Mouse (Mus musculus) forebrain, embryonic 16.5 days (tissue): Measurements from ENCODE around the gene Kcnn1. TPM values are rescaled to one million over a fixed set of nuclear protein-coding genes. Genes with fewer than 3 reads are reported as not detected.

ENCODE experiments used
- ATAC-seq: fragments of 200-750 bp; cut with Nextera tagmentation; 2 replicates; pipeline ENCODE4 v1.8.0; 2017; ENCODE audit warnings: mild to moderate bottlenecking, moderate library complexity
- H3K27ac ChIP-seq: fragments of 300-500 bp; sonication (generic); 2 replicates; pipeline ENCODE4 v1.5.1; 2014; ENCODE audit warnings: low read length, control low read depth
- H3K27me3 ChIP-seq: fragments of 300-500 bp; sonication (generic); replicated peaks from 2 replicates; pipeline ENCODE4 v1.6.1; 2014; ENCODE audit warnings: low read length; ENCODE audit not compliant: control insufficient read depth, insufficient read depth
- H3K36me3 ChIP-seq: fragments of 300-500 bp; sonication (generic); 2 replicates; pipeline ENCODE4 v1.6.1; 2014; ENCODE audit not compliant: control insufficient read depth, insufficient read depth
- H3K4me1 ChIP-seq: fragments of 300-500 bp; sonication (generic); replicated peaks from 2 replicates; pipeline ENCODE4 v1.6.1; 2014; ENCODE audit warnings: low read length; ENCODE audit not compliant: control insufficient read depth, insufficient read depth
- H3K4me2 ChIP-seq: fragments of 300-500 bp; sonication (generic); 2 replicates; pipeline ENCODE4 v1.6.1; 2014; ENCODE audit warnings: mild to moderate bottlenecking, low read length, control low read depth
- H3K4me3 ChIP-seq: fragments of 300-500 bp; sonication (generic); replicated peaks from 2 replicates; pipeline ENCODE4 v1.5.1; 2014; ENCODE audit warnings: mild to moderate bottlenecking, low read length, control low read depth
- H3K9ac ChIP-seq: fragments of 300-500 bp; sonication (generic); replicated peaks from 2 replicates; pipeline ENCODE4 v1.6.1; 2014; ENCODE audit warnings: low read depth, low read length, control low read depth
- H3K9me3 ChIP-seq: fragments of 300-500 bp; sonication (generic); 2 replicates; pipeline ENCODE4 v1.6.1; 2016; ENCODE audit warnings: low read length; ENCODE audit not compliant: control insufficient read depth
- WGBS: fragments of 180-500 bp; shearing (Covaris S2); extraction: QIAGEN DNeasy Blood & Tissue Kit; methylation state at CpG from one replicate; pipeline ENCODE4 v1.1.7; 2014; 5-methylcytosine and 5-hydroxymethylcytosine counted together
- polyA plus RNA-seq: library from polyadenylated mRNA; unstranded; fragments of >200 nt; fragmentation: Nextera tagmentation; extraction: Ambion mirVana; gene quantifications from 2 replicates; pipeline ENCODE4 v1.2.1, GENCODE M21; 2015

The Kcnn1 gene
- polyA plus RNA-seq, 1 experiment from 2014 or later, result 13.4 TPM

- Histone ChIP-seq H3K9me3 (no peaks in the 10 kb centered on the region), H3K36me3 (0 out of 2 replicates have a peak, but pooled peaks cover 5% of the 10 kb centered on the region), H3K9ac (no peak overlapping the region), H3K27ac (no peak overlapping the region), H3K27me3 (no peaks in the 10 kb centered on the region), H3K4me3 (no peak overlapping the region), H3K4me2 (no peak overlapping the region), H3K4me1 (peaks cover 30% of the 10 kb centered on the region)
- WGBS, result 81% methylated on average over 5 of the region's 5 CpGs
- ATAC-seq, result no peak
These were observed 8.2 kb upstream of the Kcnn1 start for GRCm38 (mm10) chr8:70871195-70871807.

GRCm38 (mm10) chr8:70869601-70870041 is 6.6 kb upstream of the Kcnn1 start:
- Histone ChIP-seq H3K27me3 (no peaks in the 10 kb centered on the region), H3K36me3 (0 out of 2 replicates have a peak, but pooled peaks cover 5% of the 10 kb centered on the region), H3K9me3 (no peaks in the 10 kb centered on the region), H3K4me3 (no peak overlapping the region), H3K9ac (peak overlapping the region; percentile 55), H3K4me2 (peak overlapping the region; percentile 26; the same call in 1 of the 2 replicates), H3K27ac (peak overlapping the region; percentile 64), H3K4me1 (peaks cover 40% of the 10 kb centered on the region)
- 39% methylated on average over 16 of the region's 16 CpGs for WGBS
- 0 out of 2 replicates have a peak, but pooled peaks have one; percentile 9 for ATAC-seq

DNA sequence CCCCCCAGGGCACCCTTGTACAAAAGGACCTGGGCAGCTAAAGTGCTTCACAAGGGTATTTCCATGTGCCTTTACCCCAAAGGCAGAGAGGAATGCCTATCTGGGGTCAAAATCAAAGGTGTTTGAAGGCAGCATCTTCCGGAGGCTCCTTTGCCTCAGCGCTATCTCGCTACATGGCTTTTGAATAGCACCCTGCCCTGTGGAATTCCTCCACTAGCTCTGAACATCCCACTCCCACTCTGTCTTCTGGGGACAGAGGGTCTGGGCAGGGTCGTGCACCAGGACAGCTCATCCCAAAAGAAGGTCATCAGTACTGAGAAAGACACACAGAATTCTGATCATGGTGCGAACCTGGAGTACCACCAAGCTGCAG is 6.1 kb upstream of the Kcnn1 start:
- Histone ChIP-seq H3K27ac (peak overlapping the region; percentile 64), H3K4me2 (peak overlapping the region; percentile 26), H3K9ac (peak overlapping the region; percentile 55), H3K4me3 (no peak overlapping the region), H3K36me3 (0 out of 2 replicates have a peak, but pooled peaks cover 5% of the 10 kb centered on the region), H3K27me3 (no peaks in the 10 kb centered on the region), H3K9me3 (no peaks in the 10 kb centered on the region), H3K4me1 (peaks cover 45% of the 10 kb centered on the region)
- WGBS, result 39% methylated on average over 5 of the region's 5 CpGs
- ATAC-seq, result no peak

GRCm38 (mm10) chr8:70868559-70869198 is 5.6 kb upstream of the Kcnn1 start:
- H3K4me3 ChIP-seq, result no peak overlapping the region
- no peaks in the 10 kb centered on the region for H3K9me3 ChIP-seq
- H3K27ac ChIP-seq, result peak overlapping the region; percentile 64
- WGBS, result 18% methylated on average over 40 of the region's 40 CpGs
- no peak for ATAC-seq
- H3K4me1 ChIP-seq, result peaks cover 50% of the 10 kb centered on the region
- no peaks in the 10 kb centered on the region for H3K27me3 ChIP-seq
- 0 out of 2 replicates have a peak, but pooled peaks cover 5% of the 10 kb centered on the region for H3K36me3 ChIP-seq
- H3K4me2 ChIP-seq, result peak overlapping the region; percentile 26
- H3K9ac ChIP-seq, result peak overlapping the region; percentile 55

DNA sequence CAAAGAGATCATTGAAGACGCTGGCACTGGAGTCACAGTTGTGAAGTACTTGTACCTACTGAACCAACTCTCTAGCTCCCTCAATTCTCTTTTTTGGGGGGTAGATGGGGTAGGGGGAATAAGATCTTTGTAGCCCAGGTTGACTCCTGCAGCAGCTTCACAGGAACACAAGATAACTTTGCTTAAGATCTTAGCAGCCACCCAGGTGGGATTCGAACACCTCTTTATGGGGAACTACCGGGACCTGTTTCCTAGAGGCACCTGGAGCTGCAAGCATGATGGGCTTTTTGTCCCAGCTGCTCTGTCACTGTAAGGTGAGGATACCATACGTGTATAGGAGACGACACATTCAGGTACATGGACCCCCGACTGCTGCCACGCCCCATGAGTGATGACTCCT is 3.5 kb upstream of the Kcnn1 start:
- Histone ChIP-seq H3K9me3 (no peaks in the 10 kb centered on the region), H3K36me3 (0 out of 2 replicates have a peak, but pooled peaks cover 5% of the 10 kb centered on the region), H3K9ac (peak overlapping the region; percentile 76; the same call in 1 of the 2 replicates), H3K4me1 (peaks cover 58% of the 10 kb centered on the region), H3K27me3 (no peaks in the 10 kb centered on the region; the same call in 1 of the 2 replicates), H3K4me2 (no peak overlapping the region), H3K4me3 (no peak overlapping the region), H3K27ac (peak overlapping the region; percentile 91)
- ATAC-seq, result no peak
- WGBS, result 85% methylated on average over 7 of the region's 7 CpGs

GRCm38 (mm10) chr8:70866001-70866520 is 3.0 kb upstream of the Kcnn1 start:
- Histone ChIP-seq H3K36me3 (0 out of 2 replicates have a peak, but pooled peaks cover 5% of the 10 kb centered on the region), H3K9me3 (no peaks in the 10 kb centered on the region), H3K9ac (peak overlapping the region; percentile 76), H3K27ac (peak overlapping the region; percentile 91), H3K4me3 (peak overlapping the region; percentile 59), H3K4me1 (peaks cover 56% of the 10 kb centered on the region), H3K4me2 (peak overlapping the region; percentile 58), H3K27me3 (no peaks in the 10 kb centered on the region; the same call in 1 of the 2 replicates)
- ATAC-seq, result peak; percentile 16; the same call in 1 of the 2 replicates
- WGBS, result 7% methylated on average over 12 of the region's 12 CpGs

DNA sequence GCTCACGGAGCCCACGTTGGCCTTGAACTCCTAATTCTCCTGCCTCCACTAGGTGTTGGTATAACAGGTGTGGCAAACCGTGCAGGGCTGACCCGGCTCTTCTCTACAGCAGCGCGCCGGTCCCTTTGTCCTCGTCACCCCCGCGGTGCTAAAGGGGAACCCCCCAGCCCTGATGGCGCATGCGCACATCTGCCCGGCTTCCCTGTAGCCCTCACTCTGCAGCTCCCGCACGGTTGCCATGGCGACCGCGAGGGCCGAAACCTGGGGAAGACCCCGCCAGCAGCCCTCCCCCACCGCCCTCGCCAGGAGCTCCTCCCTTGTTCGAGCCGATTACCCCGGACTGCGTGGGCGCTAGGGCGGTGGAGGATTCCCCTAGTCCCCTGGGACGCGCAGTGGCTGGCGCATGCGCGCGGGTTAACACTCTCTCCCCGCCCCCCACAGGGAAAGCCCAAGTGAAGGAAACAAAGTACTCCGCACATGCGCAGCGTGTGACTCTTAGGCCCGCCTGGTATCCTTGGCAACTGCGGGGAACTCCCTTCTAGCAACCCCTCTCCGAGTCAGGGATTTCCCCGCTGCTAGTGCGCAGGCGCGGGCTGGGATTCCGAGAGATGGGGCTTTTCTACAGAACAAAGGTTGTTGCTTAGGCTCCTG is 2.4 kb upstream of the Kcnn1 start:
- peak overlapping the region; percentile 96 for H3K27ac ChIP-seq
- H3K9me3 ChIP-seq, result no peaks in the 10 kb centered on the region
- 0% methylated on average over 45 of the region's 46 CpGs for WGBS
- H3K27me3 ChIP-seq, result no peaks in the 10 kb centered on the region; the same call in 1 of the 2 replicates
- peak overlapping the region; percentile 76 for H3K9ac ChIP-seq
- peaks cover 56% of the 10 kb centered on the region for H3K4me1 ChIP-seq
- H3K36me3 ChIP-seq, result 0 out of 2 replicates have a peak, but pooled peaks cover 5% of the 10 kb centered on the region
- peak; percentile 86 for ATAC-seq
- H3K4me3 ChIP-seq, result peak overlapping the region; percentile 59
- peak overlapping the region; percentile 96 for H3K4me2 ChIP-seq

- Histone ChIP-seq H3K4me1 (peaks cover 55% of the 10 kb centered on the region), H3K27ac (peak overlapping the region; percentile 96), H3K4me2 (peak overlapping the region; percentile 96), H3K9me3 (no peaks in the 10 kb centered on the region), H3K36me3 (0 out of 2 replicates have a peak, but pooled peaks cover 5% of the 10 kb centered on the region), H3K4me3 (peak overlapping the region; percentile 59), H3K27me3 (no peaks in the 10 kb centered on the region; the same call in 1 of the 2 replicates), H3K9ac (peak overlapping the region; percentile 76)
- no peak; the same call in 1 of the 2 replicates for ATAC-seq
- 1% methylated on average over 24 of the region's 24 CpGs for WGBS
These were observed 1.7 kb upstream of the Kcnn1 start for GRCm38 (mm10) chr8:70864712-70865221.
